Mouse (Mus musculus) inflammation-experienced regulatory T-cells, adult 6 months (primary cell): ENCODE measurements around the gene Gm281. TPM values are rescaled to one million over a fixed set of nuclear protein-coding genes. Genes with fewer than 3 reads are reported as not detected.
"Not testable (repeated sequence)": the region's sequence is repeated elsewhere in the genome, so short reads cannot be mapped to it uniquely, and the experiment has no call there.

Experiments used
- ATAC-seq: one replicate; pipeline ENCODE4 v1.8.0; 2017
- polyA plus RNA-seq, 3 experiments: library from polyadenylated mRNA; unstranded; fragments of 100-300 nt; shearing (Covaris generic); gene quantifications; one replicate each; pipeline ENCODE4 v1.2.1; 2017

Gene Gm281
- not detected for polyA plus RNA-seq

DNA sequence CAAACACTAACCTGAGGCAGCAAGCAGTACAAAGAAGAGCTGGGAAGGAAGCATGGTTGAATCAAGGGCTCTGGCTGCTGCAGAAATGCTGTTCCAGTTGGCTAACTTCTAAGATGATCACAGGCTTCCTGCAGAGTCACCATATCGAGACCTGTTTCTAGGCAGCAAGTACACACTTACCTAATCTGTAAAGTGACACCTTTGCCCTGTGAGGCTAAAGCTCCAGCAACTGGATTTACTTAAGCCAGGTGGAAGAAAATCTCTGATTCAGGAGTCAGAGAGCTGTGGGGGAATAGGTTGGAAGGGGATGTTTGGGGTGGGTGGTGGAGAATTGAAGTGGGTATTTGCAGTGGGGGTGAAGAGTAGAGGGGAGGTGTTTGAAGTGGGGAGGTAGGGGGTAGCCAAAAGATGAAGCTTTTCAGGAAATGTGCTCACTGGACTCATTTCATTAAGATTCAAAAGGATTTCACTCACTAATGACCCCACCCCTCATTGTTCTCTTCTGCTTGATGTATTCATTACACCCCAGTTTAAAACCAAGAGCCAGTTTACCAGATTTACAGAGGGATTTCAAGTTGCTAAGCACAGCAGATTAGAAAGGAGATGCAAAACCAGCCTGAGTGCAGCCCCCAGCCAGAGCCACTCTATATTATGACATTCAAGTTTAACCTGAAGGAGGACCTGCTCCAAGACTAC, at the start of gene Gm281:
Gene Gm281, minus strand, starts transcription at position 92 of the 696 bp plus-strand sequence.
- ATAC-seq: no peak

DNA sequence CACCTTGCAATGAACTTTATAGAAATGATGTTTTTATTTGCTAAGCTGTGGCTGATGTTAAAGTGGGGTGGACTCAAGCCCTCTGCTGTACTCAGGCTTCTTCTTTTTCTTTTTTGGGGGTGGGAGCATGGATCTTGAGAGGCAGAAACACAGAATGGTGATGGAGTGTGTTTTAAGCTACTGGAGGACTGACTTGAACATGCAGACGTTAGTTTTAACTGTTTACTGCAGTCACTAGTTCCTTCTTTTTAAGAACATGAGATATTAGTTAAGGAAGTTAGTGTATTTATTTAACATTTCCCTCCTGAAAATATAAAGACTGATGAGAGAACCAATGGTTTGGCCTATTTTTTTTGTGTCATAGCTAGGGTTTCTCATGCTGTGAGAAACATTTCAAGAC, 49.2 kb upstream of the Gm281 start:
- ATAC-seq: no peak

DNA sequence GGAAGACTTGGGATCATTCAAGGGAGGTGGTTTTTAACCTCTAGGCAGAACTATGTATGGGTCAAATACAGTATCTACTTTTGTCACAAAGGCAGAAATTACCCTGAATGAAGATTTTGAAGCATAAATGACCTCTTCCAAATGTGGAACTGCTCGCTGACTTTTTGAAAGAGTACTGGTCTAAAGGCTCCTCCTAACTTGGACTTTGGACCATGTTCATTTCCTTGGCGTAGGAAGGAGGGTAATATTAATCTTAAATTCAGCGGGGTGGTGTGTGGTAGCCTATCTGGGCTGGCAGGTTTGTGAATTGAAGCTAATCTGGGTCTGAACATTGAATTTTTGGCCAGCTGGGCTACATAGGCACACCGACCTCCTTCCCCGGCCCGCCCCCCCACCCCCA, 48.2 kb upstream of the Gm281 start:
- no peak for ATAC-seq

DNA sequence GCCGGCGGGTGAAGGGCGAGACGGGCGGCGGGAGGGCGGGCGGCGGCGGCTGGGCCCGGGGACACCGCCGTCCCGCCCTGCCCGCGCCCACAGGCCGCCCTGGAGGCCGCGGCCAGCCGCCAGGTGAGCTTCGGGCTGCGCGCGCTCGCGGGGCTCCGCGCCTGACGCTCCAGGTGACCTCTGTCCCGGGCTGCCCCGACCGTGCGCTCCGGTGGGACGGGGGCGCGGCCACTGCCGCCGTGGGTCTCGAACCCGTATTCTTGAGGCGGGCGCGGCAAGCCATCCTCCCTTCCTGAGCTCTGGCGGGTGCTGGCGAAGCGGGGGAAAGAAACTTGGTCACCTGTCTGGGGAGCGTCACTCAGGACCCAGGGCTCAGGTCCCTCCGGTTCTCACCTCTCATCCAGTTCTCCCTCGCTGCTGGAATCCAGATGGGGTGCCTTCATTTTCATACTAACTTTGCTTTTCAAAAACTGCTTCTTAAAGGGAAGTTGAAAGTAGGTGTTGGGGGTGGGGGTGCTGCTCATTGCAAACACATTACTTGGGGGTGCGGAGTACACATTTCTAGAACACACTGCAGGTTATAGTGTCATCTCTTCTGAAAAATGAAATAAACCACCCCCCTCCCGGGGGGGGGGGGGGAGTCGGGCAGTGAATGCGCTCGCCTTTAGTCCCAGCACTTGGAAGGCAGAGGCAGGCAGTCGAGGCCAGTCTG, 47.3 kb upstream of the Gm281 start, which contains the start of the genes Atxn7 and Thoc7:
Gene Atxn7, plus strand, starts transcription at position 40 of the 712 bp plus-strand sequence.
Gene Thoc7, minus strand, starts transcription at position 452 of the 712 bp plus-strand sequence.
- peak; percentile 21 for ATAC-seq

DNA sequence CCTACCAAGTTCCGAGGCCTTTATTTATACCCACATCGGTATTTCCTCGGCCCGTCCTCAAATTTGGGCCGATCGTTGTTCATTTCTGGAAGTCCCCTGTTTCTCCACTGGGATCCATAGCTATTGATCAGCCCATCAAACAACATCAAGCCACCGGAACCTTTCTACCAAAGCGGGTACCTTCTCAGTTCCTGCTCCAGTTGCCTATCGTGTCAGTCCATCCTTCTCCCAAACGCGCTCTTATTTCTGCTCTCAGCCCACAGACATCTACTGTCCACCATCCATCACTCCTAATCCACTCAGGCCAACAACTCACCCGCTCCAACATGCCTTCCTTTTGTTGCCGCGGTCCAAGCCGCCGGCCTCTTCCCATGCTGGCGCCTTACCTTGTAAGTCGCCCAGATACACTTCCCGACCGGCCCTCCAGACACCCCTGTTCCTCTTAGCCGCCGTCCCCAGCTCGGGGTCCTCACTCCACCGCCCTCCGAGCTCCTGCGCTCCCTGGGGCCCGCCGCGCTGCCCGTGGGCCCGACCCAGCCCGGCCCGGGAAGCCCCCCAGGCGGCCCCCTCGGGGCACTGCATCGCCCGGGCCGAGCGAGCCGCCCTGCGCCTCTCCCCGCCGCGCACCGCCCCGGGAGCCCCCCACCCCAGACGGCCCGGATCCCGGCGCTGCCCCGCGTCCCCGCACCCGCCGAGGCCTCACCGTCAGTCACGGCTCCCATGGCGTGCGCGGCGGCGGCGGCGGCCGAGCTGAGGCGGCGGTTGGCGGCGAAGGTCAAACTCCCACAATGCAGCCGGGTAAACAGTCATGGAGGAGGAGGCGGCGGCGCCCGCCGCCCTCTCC, 46.4 kb upstream of the Gm281 start:
- peak; percentile 68 for ATAC-seq

DNA sequence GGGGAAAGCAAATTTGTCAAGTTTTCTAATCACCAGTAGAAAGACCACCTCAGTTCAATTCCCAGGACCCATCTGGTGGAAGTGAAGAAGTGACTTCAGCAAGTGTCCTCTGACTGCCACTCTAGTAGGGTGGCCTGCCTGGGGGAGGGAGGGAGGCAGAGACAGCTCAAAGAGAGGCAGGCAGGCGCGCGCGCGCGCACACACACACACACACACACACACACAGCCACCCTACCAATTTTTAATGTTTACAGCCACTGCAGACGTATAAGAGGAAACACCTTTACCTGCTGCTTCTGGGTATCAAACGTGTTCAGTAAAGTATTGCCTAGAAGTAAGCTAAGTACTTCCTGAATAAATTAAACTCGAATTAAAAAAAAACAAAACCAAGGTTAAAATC, 45.8 kb upstream of the Gm281 start:
- ATAC-seq: peak; percentile 50

DNA sequence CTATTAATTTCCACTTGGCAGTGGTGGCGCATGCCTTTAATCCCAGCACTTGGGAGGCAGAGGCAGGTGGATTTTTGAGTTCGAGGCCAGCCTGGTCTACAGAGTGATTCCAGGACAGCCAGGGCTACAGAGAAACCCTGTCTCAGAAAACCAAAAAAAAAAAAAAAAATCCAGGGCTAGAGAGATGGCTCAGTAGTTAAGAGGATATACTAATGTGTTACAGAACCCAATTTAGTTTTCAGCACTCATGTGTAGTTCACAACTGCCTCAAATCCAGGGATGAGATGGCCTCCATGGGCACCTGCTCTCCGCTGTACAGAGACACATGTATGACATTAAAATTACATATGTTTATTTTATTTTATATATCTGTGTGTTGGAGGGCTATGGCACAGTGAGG, 37.9 kb upstream of the Gm281 start:
- not testable (repeated sequence) for ATAC-seq

DNA sequence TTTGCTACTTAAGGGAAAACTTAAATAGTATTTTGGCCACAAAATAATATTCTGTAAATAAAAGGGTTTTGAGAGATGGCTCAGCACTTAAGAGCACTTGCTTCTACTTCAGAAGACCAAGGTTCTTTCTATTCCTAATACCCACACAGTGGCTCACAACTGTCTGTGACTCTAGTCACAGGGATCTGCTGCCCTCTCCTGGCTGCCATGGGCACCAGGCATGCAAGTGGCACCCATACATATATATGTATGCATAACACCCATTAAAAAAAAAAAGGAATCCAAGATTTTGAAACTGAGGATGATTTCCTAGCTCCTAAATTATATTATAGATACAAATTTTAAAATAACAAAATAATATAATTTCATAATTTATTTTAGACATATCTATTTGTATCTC, 36.1 kb upstream of the Gm281 start:
- ATAC-seq: peak; percentile 74

DNA sequence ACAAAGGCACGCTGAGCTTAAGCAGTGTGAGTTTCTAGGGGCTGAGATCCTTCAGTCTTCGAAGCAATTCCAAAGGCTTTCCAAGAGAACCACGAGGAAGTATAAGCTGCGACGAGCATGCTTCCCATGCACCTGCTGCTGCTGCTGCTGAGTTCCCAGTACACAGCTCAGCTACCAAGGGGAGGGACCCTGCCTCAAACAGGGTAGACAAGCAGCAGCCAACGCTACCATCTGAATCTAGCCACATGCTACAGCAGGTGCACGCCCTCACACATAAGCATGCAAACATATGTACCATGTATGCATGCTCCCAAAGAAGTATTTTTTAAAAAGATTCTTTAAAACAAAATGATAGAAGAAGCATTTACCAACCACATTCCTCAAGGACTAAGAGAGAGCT, 34.1 kb upstream of the Gm281 start:
- ATAC-seq: no peak

DNA sequence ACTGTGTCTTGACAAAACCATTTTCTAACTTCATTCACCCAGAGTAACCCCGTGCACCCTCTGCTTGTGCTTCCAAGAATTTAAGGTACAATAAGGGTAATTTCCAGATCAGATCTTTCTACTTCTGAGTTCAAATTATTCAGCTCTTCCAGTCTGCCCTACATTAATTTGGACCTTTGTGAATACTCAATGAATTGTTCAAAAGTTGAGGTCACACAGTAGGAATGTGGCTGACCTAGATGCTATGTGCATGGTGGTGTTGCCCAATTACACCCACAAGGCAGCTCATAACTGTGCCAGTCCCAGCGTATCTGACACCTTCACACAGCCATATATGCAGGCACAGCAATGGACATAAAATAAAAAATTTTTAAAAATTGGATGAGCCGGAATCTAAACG, 30.4 kb upstream of the Gm281 start:
- ATAC-seq: no peak

DNA sequence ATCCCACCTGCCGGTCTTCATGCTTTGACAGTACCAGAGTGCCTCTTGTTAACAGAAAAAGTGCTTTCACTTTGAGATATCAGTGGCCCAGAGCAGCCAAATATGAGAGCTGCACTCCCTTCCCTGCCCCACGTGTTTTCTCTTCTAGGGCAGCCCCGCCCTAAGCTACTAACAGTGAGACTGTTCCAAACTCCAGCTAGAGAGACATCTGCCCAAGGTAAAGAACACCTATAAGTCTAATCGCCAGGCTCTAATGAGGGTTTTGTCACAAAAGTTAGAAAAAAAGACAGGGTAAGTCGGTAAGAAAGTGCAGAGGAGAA, 19.7 kb upstream of the Gm281 start:
- peak; percentile 74 for ATAC-seq

DNA sequence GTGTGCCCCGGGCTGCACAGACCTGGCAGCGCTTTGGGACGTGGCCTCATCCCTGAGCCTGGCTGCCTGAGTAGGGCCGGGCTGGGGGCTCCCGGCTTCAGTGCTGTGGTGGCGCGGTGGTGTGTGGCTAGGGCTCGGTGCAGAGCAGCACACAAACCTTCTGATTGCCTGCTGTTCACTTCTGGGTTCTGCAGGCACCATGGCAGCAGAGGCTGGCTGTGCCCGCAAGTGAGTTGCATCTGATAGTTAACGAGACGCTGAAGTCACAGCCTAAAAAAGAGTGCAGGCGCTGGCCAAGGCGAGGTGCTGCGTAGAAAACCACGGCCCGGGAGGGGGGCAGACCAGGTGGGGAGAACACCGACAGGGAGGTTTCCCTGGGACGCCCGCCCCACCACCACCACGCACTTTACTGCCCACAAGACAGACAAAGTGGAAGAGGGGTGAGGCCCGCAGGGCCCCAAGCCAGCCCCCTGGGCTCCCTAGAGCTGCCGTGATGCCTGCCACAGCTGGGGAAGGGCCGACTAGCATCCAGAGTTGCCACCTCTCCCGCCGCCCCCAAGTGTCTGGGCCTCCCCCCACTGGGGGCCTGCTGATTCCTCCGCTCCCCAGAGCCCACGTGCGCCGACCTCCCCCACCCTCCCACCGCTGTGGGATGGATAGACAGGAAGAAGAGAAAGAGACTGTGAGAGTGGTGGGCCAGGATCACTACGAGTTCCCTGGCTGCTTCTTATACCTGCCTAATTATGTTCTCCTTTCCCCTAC, 19.2 kb upstream of the Gm281 start:
- ATAC-seq: peak; percentile 63

DNA sequence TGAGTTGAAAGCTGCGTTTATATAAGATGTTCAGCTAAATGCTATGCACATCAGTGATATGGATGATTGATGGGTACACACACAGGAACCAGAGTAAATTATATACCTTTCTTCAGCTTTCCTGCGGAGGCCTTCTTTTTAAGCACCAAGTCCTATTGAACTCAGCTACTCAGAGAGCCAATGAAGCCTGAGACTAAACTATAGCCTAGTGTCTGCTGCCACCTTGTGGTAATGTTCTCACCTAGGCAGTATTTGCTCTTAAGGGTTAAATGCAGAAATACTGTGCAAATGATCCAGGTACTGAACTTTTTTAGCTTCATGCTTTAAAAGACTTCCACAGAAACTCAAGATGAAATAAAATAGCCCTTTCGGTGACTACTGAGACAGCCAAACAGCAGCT, 3.4 kb upstream of the Gm281 start:
- ATAC-seq: peak; percentile 82

DNA sequence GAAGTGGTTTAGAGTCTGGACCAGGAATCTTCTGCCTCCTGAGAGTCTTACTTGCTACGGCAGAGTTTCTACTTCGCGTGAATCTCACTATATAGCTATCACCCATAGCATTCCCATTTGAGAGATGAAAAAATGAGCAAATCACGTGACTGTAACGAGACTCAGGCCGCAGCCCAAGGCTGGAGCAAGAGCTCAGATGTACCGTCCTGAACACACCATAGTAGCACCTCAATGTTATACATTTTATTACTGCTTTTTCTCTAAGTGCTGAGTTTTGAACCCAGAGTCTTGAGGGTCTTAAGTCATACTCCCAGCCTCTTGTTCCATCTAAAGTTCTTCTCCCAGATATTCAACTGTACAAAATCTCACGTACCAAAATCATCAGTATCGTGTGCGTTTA, 2.9 kb upstream of the Gm281 start:
- ATAC-seq: no peak

DNA sequence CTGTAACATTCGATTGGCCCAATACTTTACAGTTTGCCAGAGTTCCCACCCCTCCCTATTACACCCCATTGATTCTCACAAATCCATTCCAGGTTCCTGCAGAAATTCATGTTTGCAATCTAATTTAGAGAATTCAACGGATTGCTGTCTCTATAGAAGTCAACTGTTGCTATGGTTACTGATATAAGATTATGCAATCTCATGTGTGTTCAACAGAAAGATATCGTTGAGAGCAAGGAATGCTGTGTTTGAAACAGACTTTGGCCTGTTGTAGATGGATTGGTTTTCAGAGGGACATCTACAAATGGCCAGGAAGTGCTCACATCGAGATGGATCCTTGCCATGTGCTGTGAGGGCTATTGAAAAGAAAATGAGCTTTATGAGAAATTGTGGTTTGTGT, 929 bp upstream of the Gm281 start:
- ATAC-seq: no peak

DNA sequence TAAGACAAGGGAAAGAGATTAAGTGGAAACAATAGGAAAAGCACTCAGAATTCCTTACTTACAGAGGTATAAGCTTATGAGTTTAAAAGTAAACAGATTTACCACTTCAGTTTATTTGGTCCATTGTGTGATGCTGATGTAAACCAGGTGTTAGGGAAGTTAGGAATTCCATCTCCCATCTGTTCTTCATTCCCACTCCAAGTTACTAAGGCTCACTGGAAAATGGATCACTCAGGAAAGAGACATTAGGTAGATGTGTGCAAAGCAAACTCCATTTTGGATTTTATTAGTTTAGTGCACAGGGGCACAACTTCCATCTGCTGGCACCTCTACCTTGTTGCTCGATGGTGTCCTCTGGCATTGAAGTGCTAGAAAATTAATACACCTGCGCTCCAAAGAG, 4.1 kb downstream of the Gm281 start:
- ATAC-seq: no peak

DNA sequence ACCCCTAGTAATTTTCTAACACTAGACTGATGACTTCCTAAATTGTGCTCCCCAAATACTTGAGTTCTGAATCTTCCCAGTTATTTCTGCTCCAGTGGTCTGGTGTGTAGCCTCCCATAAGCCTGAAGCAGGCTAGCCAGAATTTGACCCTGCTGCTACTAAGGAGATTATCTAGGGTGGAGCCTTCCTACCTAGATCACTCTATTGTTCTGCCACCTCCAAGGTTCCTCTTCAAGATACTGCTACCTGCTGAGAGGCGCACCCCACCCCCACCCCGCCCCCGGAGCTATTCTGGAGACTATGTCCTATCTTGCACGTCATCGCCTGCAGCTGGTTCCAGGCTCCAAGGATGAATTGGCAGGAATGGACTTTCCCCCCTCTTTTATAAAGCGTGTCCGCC, 7.1 kb downstream of the Gm281 start:
- no peak for ATAC-seq

DNA sequence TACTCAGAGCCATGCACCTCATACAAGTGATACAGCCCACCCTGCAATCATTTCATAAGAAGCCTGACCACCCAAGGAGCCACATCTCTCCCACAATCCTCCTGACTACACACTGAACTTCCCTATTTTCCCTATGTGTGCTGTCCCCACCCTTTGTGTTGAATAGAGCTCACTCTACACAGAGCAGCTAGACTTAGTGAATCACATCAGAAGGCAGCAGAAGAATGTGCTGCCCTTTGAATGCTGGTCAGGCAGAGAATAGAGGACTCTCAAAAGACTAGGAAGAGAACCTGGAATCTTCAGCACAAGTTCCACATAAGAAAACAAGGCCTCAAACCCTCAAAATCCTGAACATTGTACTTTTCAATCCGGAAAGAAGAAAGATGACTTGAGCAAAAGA, 7.8 kb downstream of the Gm281 start:
- no peak for ATAC-seq

DNA sequence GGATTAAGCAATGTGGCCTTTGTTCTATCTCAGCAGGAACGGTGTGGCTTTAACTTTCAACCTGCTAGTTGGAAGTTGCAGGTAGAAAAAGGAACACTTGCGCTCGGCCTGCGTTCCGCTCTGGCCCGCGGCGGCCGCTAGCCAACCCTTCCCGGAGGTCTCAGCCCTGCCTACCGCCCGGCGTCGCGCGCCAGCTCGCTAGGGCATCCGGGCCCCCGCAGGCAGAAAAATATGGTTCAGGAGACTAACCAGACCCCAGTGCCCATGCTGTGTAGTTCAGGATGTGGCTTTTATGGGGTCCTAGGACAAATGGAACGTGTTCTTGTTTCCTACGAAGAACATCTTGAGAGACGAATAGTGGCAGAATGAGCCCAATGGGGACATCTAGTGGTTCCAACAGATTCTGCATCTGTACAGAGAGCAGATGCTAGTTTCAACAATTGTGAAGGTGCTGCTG, 12.6 kb downstream of the Gm281 start:
- peak; percentile 93 for ATAC-seq

DNA sequence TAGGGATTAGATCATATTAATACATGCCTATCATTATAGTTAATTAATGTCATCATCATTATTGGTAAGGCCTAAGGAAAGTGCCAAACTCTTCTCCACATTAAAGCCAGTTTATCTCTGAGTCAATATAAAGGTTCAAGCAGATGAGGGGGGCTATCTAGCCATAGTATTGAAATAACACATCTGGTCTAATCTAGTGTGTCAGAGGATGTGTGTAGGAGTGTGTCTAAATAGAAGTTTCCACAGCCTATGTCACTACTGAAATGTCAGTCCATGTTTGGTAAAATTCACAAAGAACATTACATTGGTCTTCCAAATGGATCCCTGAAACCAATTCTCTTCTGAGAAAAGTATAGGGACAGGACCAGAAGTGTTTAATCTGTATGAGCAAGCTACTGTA, 19.1 kb downstream of the Gm281 start:
- ATAC-seq: peak; percentile 70

DNA sequence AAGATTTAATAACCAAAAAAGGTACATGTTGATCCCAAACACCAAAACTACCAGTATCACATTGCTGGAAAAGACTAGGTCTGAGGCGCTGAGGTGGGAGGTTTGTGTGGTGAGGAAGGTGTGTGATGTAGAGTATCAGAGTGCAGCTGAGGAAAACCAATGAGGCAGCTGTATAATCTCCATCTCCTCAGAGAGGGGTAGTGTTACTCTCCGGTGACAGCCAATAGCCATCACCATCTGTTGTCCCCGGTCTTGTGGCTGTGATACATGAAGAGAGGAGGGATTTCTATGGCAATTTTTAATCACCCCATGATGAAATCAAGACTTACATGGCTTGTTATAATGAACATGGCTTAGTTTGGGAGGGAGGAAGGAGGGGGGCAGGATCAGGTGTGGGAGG, 20.5 kb downstream of the Gm281 start:
- ATAC-seq: no peak

DNA sequence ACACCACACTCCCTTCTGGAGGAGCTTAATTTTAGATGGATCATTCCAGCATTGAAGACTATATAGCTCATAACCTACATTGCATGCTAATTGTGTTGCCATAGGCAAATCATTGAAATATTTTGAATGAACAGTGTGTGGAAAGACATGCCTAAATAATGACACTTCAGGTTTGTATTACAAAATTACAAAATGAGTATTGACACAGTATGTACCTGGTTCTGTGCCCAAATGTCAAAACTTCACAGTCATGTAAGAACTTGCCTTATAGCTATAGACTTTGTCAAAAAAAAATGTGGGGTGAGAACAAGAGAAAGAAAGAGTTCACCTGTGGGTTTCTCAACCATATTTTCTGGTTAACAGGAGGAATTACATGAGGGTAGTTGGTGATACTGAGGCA, 52.9 kb downstream of the Gm281 start:
- ATAC-seq: no peak
